Mouse (Mus musculus) forebrain, embryonic 15.5 days (tissue): ENCODE data around the gene Arhgap35. TPM values are rescaled to one million over a fixed set of nuclear protein-coding genes. Genes with fewer than 3 reads are reported as not detected.
"Not testable (repeated sequence)": the region's sequence is repeated elsewhere in the genome, so short reads cannot be mapped to it uniquely, and the experiment has no call there.

Experiments
- ATAC-seq: fragments of 200-750 bp; cut with Nextera tagmentation; replicated peaks from 2 replicates; pipeline ENCODE4 v1.8.0; 2017; ENCODE audit warnings: mild to moderate bottlenecking, moderate TSS enrichment, moderate library complexity
- H3K27ac ChIP-seq: fragments of 300-500 bp; sonication (generic); replicated peaks from 2 replicates; pipeline ENCODE4 v1.5.1; 2015; ENCODE audit warnings: mild to moderate bottlenecking, inconsistent platforms
- H3K27me3 ChIP-seq: fragments of 300-500 bp; sonication (generic); 2 replicates; pipeline ENCODE4 v1.6.1; 2015; ENCODE audit warnings: inconsistent platforms
- H3K36me3 ChIP-seq: fragments of 300-500 bp; sonication (generic); 2 replicates; pipeline ENCODE4 v1.6.1; 2015; ENCODE audit warnings: mild to moderate bottlenecking, inconsistent platforms
- H3K4me1 ChIP-seq: fragments of 300-500 bp; sonication (generic); 2 replicates; pipeline ENCODE4 v1.6.1; 2015; ENCODE audit warnings: inconsistent platforms
- H3K4me2 ChIP-seq: fragments of 300-500 bp; sonication (generic); replicated peaks from 2 replicates; pipeline ENCODE4 v1.6.1; 2015; ENCODE audit warnings: mild to moderate bottlenecking, inconsistent platforms
- H3K4me3 ChIP-seq: fragments of 300-500 bp; sonication (generic); 2 replicates; pipeline ENCODE4 v1.5.1; 2015; ENCODE audit warnings: mild to moderate bottlenecking, inconsistent platforms
- H3K9ac ChIP-seq: fragments of 300-500 bp; sonication (generic); replicated peaks from 2 replicates; pipeline ENCODE4 v1.6.1; 2015; ENCODE audit warnings: mild to moderate bottlenecking, inconsistent platforms
- H3K9me3 ChIP-seq: fragments of 300-500 bp; sonication (generic); 2 replicates; pipeline ENCODE4 v1.6.1; 2016; ENCODE audit warnings: inconsistent platforms
- WGBS: fragments of 180-500 bp; shearing (Covaris S2); methylation state at CpG from one replicate; pipeline ENCODE4 v1.1.7; 2015; ENCODE audit warnings: mixed read lengths; 5-methylcytosine and 5-hydroxymethylcytosine counted together
- polyA plus RNA-seq: library from polyadenylated mRNA; unstranded; fragments of >200 nt; fragmentation: Nextera tagmentation; extraction: Ambion mirVana; gene quantifications from 2 replicates; pipeline ENCODE4 v1.2.1, GENCODE M21; 2015

The Arhgap35 gene
- polyA plus RNA-seq, result 37.5 and 38.9 TPM in 2 replicates

DNA sequence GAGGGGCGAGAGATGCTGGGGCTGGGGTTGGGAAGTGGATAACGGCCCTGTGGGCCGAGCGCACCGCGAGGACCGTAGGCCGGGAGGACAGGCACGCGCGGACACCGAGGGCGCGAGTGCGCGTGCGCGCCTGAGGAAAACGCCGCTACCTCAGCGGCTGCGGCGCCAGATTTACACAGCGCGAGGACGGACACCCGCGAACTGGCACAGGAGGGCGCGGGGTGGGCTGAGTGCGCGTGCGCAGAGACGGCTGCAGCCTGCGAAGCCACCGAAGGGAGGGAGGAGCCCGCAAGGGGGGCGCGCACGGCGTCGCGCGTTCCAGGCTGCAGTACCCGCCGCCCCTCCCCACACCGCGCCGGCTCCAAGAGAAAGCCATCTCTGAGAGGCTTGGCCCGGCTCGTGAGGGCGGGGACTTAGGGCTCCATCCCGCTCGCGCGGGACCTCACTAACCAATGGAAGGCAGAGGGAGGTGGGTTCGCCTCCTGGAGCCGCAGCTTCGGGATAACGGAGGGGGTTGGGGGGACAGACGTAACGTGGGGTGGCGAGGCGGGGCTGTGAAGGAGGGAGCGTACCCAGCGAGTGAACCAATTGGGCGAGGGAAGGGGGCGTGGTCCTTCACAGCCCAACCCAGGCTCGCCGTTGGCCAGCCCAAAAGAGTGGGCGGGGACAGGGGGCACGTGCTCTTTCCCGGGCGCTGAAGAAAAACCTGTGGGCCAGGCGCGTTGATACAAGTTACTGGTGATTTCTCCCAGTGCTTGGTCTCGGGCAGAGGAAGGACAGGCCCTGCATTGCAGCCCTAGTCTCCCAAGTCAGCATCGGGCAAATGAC is at the start of gene Arhgap35:
Gene Arhgap35, minus strand, starts transcription at position 106 of the 828 bp plus-strand sequence.
- H3K9ac ChIP-seq, result peak within 1 kb of the TSS; percentile 98
- H3K4me1 ChIP-seq, result peaks cover 47% of the 10 kb centered on the region
- H3K4me3 ChIP-seq, result peak within 1 kb of the TSS; percentile 95
- H3K36me3 ChIP-seq, result no peaks in the 10 kb centered on the region
- H3K4me2 ChIP-seq, result peak within 1 kb of the TSS; percentile 81
- peak; percentile 99 for ATAC-seq
- WGBS, result under 1% methylated on average over 78 of the region's 78 CpGs
- H3K27me3 ChIP-seq, result 0 out of 2 replicates have a peak, but pooled peaks cover 4% of the 10 kb centered on the region
- no peaks in the 10 kb centered on the region for H3K9me3 ChIP-seq
- H3K27ac ChIP-seq, result peak within 1 kb of the TSS; percentile 100

GRCm38 (mm10) chr7:16644260-16644659 is 29.5 kb upstream of the Arhgap35 start:
- no peak overlapping the region for H3K9ac ChIP-seq
- 65% methylated on average over 12 of the region's 12 CpGs for WGBS
- no peak overlapping the region for H3K4me3 ChIP-seq
- H3K27ac ChIP-seq, result no peak overlapping the region
- no peak for ATAC-seq
- no peaks in the 10 kb centered on the region for H3K27me3 ChIP-seq
- 0 out of 2 replicates have a peak, but pooled peaks cover 1% of the 10 kb centered on the region for H3K4me1 ChIP-seq
- no peaks in the 10 kb centered on the region for H3K36me3 ChIP-seq
- peaks cover 2% of the 10 kb centered on the region; the same call in 1 of the 2 replicates for H3K9me3 ChIP-seq
- no peak overlapping the region for H3K4me2 ChIP-seq

- H3K4me2 ChIP-seq, H3K4me3 ChIP-seq, H3K9me3 ChIP-seq, ATAC-seq, H3K27ac ChIP-seq, H3K27me3 ChIP-seq, H3K4me1 ChIP-seq, H3K9ac ChIP-seq, H3K36me3 ChIP-seq: not testable (repeated sequence)
- 80% methylated on average over 4 of the region's 4 CpGs for WGBS
These were observed 28.3 kb upstream of the Arhgap35 start for GRCm38 (mm10) chr7:16643106-16643505.

GRCm38 (mm10) chr7:16639028-16639427 is 24.2 kb upstream of the Arhgap35 start:
- Histone ChIP-seq H3K27me3 (no peaks in the 10 kb centered on the region), H3K4me2 (no peak overlapping the region), H3K4me1 (peaks cover 6% of the 10 kb centered on the region), H3K27ac (no peak overlapping the region), H3K4me3 (no peak overlapping the region), H3K9me3 (peaks cover 2% of the 10 kb centered on the region; the same call in 1 of the 2 replicates), H3K36me3 (no peaks in the 10 kb centered on the region), H3K9ac (no peak overlapping the region)
- 68% methylated on average over 3 of the region's 3 CpGs for WGBS
- no peak for ATAC-seq

DNA sequence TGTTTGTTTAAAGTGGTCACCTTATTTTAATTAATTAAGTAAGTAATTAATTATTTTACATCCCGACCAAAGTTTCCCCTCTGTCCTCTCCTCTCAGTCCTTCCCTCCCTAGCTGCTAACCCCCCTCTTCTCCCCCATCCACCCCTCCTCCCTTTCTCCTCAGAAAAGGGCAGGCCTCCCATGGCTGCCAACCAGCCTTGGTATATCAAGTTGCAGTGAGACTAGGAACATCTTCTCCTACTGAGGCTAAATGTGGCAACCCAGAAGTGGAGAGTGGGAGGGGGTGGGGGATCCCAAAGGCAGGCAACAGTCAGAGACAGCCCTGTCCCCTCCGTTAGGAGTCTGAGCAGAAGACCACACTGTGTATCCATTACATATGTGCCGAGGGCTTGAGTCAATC is 20.3 kb upstream of the Arhgap35 start:
- 53% methylated on average over 3 of the region's 3 CpGs for WGBS
- no peak overlapping the region for H3K27ac ChIP-seq
- no peaks in the 10 kb centered on the region for H3K36me3 ChIP-seq
- no peak overlapping the region for H3K9ac ChIP-seq
- H3K9me3 ChIP-seq, result no peaks in the 10 kb centered on the region
- peaks cover 6% of the 10 kb centered on the region for H3K4me1 ChIP-seq
- no peaks in the 10 kb centered on the region for H3K27me3 ChIP-seq
- no peak for ATAC-seq
- no peak overlapping the region for H3K4me3 ChIP-seq
- no peak overlapping the region for H3K4me2 ChIP-seq

DNA sequence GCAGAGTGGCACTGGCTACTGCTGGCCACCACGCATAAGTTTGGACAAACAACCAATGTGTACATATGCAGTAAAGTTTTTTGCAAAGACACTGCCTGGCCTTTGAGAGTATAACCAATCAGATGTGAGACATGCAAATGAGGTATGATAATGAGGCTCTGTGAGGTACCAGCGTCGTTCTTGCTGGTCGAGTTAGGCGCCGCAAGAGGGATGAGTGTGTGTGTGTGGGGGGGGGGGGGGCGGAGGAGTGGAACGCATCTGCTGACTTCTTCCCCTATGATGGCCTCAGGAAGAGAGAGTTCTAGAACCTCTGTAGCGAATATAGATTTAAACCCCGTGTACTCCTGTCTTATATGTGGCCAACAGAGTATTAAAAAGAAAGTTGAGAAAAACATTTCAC is 19.1 kb upstream of the Arhgap35 start:
- 0 out of 2 replicates have a peak, but pooled peaks have one; percentile 38 for ATAC-seq

GRCm38 (mm10) chr7:16631932-16632331 is 17.1 kb upstream of the Arhgap35 start:
- H3K27ac ChIP-seq, result no peak overlapping the region
- H3K4me3 ChIP-seq, result no peak overlapping the region
- H3K9ac ChIP-seq, result no peak overlapping the region
- no peaks in the 10 kb centered on the region for H3K36me3 ChIP-seq
- no peaks in the 10 kb centered on the region for H3K9me3 ChIP-seq
- 78% methylated on average over 4 of the region's 4 CpGs for WGBS
- no peak overlapping the region for H3K4me2 ChIP-seq
- no peaks in the 10 kb centered on the region for H3K27me3 ChIP-seq
- H3K4me1 ChIP-seq, result no peaks in the 10 kb centered on the region; the same call in 1 of the 2 replicates
- no peak for ATAC-seq

More for the DNA sequence above, 19.1 kb upstream of the Arhgap35 start:
- not testable (repeated sequence) for H3K9ac ChIP-seq, H3K36me3 ChIP-seq, H3K27ac ChIP-seq, H3K4me2 ChIP-seq, H3K4me1 ChIP-seq, H3K27me3 ChIP-seq, H3K9me3 ChIP-seq, H3K4me3 ChIP-seq
- 14% methylated on average over 10 of the region's 10 CpGs for WGBS

DNA sequence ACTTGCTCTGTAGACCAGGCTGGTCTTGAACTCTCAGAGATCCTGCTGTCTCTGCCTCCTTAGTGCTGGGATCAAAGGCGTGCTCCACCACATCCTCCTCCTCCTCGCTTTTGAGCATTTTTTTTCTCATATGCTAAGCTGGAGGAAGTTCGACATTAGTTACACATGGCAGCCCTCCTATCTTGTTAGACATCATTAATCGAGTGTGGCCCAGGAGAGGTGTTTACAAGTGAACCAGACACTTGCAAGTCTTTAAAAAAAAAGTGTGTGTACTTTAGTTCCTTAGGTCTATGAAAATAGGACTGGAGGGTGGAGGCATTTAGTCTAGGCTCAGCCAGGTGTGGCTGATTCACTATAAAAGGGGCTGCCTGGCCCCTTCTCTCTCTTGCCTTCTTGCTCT is 16.2 kb upstream of the Arhgap35 start:
- H3K9ac ChIP-seq, result no peak overlapping the region
- H3K9me3 ChIP-seq, result no peaks in the 10 kb centered on the region
- no peak overlapping the region for H3K4me3 ChIP-seq
- no peak overlapping the region for H3K4me2 ChIP-seq
- no peak overlapping the region for H3K27ac ChIP-seq
- no peaks in the 10 kb centered on the region for H3K36me3 ChIP-seq
- 81% methylated on average over 4 of the region's 4 CpGs for WGBS
- no peaks in the 10 kb centered on the region for H3K27me3 ChIP-seq
- H3K4me1 ChIP-seq, result no peaks in the 10 kb centered on the region; the same call in 1 of the 2 replicates
- ATAC-seq, result no peak

DNA sequence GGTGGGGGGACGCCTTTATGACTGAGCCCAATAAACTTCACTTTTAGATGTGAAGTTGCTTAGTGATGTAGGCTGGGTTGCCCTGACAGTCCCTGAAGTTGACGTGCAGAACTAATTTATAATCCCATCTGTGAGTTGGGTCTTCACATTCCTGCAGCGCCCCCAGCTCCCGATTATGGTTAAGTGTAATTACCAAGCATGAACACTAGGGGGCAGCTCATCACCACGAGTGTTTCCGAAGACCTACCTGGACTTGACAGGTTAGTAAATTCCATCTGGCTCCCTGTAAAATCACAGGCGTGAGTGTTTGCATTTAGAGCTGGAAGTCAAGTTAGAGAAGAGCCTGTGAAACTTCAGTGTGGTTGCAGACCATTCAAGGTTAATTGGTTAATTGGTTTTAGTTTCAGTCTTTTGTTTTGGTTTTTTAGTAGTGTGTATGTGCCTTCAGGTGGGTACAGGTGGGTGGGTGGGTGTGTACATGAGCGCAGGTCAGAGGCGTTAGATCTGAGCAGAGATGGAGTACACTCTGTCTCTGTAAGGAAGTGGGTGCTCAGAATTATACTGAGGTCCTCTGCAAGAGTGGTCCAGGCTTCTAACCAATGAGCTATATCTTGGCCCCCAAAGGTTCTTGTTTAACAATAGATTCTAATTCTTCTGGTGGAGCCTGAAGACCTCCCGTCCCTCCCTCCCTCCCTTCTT is 15.0 kb upstream of the Arhgap35 start:
- Histone ChIP-seq H3K36me3 (no peaks in the 10 kb centered on the region), H3K27me3 (no peaks in the 10 kb centered on the region), H3K9ac (no peak overlapping the region), H3K27ac (no peak overlapping the region), H3K4me3 (no peak overlapping the region), H3K4me2 (no peak overlapping the region), H3K4me1 (no peaks in the 10 kb centered on the region; the same call in 1 of the 2 replicates), H3K9me3 (no peaks in the 10 kb centered on the region)
- 18% methylated on average over 10 of the region's 10 CpGs for WGBS
- no peak for ATAC-seq

- Histone ChIP-seq H3K4me3 (no peak overlapping the region), H3K9ac (no peak overlapping the region), H3K4me2 (no peak overlapping the region), H3K27ac (no peak overlapping the region), H3K4me1 (no peaks in the 10 kb centered on the region; the same call in 1 of the 2 replicates), H3K27me3 (no peaks in the 10 kb centered on the region), H3K36me3 (no peaks in the 10 kb centered on the region), H3K9me3 (no peaks in the 10 kb centered on the region)
- peak; percentile 82 for ATAC-seq
- 32% methylated on average over 12 of the region's 12 CpGs for WGBS
These were observed 13.4 kb upstream of the Arhgap35 start for GRCm38 (mm10) chr7:16628096-16628771.

DNA sequence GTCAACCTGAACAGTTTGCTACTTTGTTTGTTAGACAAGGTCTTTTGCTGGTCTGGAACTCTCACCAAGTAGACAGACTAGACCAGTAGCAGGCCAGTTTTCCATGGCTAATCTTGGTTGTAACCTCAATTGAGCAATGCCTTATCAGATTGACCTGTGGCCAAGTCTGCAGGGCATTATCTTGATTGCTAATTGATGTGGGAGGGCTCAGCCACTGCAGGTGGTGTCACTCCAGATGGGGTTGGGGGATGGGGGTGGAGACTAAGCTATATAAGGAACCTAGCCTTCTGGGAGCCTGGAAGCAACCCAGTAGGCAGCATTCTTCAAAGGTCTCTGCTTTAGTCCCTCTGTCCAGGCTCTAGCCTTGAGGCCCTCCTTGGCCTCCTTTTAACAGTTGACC is 8.9 kb upstream of the Arhgap35 start:
- peaks cover 2% of the 10 kb centered on the region; the same call in 1 of the 2 replicates for H3K4me1 ChIP-seq
- H3K4me2 ChIP-seq, result no peak overlapping the region
- no peak overlapping the region for H3K27ac ChIP-seq
- no peak overlapping the region for H3K9ac ChIP-seq
- H3K27me3 ChIP-seq, result 0 out of 2 replicates have a peak, but pooled peaks cover 4% of the 10 kb centered on the region
- H3K4me3 ChIP-seq, result no peak overlapping the region
- H3K36me3 ChIP-seq, result no peaks in the 10 kb centered on the region
- H3K9me3 ChIP-seq, result no peaks in the 10 kb centered on the region
- ATAC-seq, result no peak

GRCm38 (mm10) chr7:16623131-16623530 is 8.3 kb upstream of the Arhgap35 start:
- ATAC-seq, result no peak
- H3K9me3 ChIP-seq, result no peaks in the 10 kb centered on the region
- no peak overlapping the region for H3K4me3 ChIP-seq
- H3K4me1 ChIP-seq, result peaks cover 5% of the 10 kb centered on the region; the same call in 1 of the 2 replicates
- H3K4me2 ChIP-seq, result no peak overlapping the region
- H3K27ac ChIP-seq, result no peak overlapping the region
- H3K27me3 ChIP-seq, result 0 out of 2 replicates have a peak, but pooled peaks cover 4% of the 10 kb centered on the region
- H3K36me3 ChIP-seq, result no peaks in the 10 kb centered on the region
- H3K9ac ChIP-seq, result no peak overlapping the region
- 76% methylated on average over 4 of the region's 4 CpGs for WGBS
